Mouse (Mus musculus): ENCODE measurements at regions not wholly inside any gene's neighbourhood (a gene's known extent, or its start where the extent isn't known, plus 50 kb on each side); places are given as distances from the start of the nearest gene placed in this dataset.

DNA sequence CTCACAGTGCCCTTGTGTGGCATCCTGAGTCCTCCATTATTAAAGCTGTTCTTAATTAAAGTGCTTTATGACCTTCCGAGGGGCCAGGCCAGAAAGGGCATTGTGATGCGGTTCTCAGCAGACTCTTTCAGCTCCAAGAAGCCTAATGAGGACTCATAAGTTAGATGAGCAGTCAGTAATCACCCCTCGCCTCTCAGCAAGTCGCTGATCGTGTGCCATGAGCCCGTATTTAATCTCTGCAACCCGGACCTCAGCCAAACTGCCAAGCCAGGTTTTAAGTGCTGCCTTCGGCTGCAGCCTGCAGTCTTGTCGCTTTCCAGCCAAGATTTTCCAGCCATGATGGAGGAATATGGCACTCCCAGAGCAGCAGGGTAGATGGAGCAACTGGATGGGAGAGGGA is 56.1 kb upstream of the Rbfox1 start:
- DNase-seq = no peak

DNA sequence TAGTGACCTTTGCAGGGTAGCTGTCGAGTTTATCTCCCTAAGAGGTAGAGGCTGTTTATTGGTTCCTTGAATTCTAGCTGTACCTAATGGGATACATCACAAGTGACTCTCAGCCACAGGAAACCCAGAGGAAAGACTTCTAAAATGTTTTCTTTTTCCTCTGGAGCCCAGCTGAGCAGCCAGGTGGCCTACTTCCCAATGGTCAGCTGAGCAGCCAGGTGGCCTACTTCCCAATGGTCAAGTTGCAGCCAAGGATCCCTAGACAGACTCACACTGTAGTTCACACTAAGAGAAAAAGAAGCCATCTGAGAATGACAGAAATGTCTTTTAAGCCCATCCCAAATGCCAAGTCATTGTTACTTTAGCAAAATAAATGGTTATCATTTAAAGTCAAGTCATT is 61.8 kb upstream of the Rbfox1 start:
- DNase-seq = no peak

GRCm38 (mm10) chr16:5817166-5817565 is 68.0 kb upstream of the Rbfox1 start:
- no peak for DNase-seq

DNA sequence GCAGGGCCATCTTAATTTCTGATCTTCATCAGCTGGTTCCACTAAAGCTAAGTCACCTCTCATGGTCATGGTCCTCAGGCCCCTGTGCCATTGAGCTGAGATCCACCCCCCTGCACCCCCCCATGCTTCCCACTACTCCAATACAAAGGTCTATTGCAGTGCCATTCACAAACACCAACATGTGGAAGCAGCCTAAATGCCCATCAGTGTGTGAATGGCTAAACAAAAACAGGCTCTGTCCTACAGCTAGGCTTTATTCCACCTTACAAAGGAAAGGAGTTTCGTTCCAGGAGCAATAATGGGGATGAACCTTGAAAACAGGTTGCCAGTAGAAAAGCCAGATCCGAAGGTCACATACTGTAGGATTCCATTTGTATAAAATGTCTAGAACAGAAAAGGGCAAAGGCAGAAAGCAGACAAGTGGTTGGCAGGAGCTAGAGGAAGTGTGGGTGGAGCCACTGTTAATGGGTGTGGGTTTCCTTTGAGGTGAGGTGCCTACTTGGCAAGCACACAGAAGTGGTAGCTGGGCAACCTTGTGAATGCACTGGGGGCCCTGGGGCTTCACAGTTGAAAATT is 72.8 kb upstream of the Rbfox1 start:
- no peak for DNase-seq

DNA sequence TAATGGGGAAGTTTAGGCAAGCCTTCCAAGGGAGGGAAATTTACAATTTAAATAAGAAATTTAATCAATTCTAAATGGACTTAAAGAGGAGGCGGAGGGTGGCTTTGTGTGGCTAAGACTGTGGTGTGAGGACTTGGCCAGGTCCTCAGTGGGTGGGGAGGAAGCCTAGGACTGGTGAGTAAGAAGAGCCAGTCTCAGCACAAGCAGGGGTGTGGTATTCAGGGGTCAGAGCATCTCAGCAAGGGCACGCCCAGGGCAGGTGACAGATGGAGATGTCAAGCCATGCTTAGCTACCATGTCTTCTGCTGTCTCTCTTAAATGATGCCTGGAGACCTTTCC is 73.5 kb upstream of the Rbfox1 start:
- DNase-seq = no peak

GRCm38 (mm10) chr16:5810986-5811653 is 74.0 kb upstream of the Rbfox1 start:
- no peak for DNase-seq

GRCm38 (mm10) chr16:5798188-5798587 is 87.0 kb upstream of the Rbfox1 start:
- no peak for DNase-seq

DNA sequence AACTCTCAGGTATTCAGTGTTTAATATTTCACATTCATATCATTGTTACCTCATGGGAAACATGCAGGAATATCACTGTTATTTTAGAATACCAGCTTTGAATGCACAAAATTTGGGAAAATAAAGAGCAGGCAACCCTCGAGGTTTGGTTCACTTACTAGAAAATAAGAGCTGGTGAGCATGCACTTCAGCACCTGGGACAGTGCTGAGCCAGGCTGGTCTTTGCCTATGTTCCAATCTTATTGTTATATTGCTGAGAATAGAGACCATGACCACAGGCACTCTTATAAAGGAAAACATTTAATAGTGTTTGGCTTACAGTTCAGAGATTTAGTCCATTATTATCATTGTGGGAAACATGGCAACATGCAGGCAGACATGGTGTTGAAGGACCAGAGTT is 92.9 kb upstream of the Rbfox1 start:
- DNase-seq = no peak

DNA sequence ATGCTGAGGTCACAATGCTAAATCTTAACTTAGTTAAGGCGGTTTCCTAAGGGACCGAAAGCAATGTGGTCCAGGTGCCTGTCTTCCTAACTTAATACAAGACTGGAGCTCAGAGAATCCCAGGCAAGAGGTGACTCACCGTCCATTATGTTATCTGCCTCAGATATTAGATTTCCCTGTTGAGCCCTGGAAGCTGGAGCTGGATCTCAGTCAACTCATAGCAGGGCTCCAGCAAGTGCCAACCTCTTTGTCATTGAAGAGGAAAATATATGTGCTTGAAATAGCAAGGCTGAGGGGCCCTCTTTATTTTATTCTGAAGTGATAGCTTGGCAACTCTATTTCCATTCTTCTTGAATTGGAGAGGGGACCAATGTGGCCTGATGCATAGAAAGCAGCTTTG is 95.0 kb upstream of the Rbfox1 start:
- DNase-seq = no peak

- no peak for DNase-seq
Observed at GRCm38 (mm10) chr16:5787206-5787605, 97.9 kb upstream of the Rbfox1 start.

DNA sequence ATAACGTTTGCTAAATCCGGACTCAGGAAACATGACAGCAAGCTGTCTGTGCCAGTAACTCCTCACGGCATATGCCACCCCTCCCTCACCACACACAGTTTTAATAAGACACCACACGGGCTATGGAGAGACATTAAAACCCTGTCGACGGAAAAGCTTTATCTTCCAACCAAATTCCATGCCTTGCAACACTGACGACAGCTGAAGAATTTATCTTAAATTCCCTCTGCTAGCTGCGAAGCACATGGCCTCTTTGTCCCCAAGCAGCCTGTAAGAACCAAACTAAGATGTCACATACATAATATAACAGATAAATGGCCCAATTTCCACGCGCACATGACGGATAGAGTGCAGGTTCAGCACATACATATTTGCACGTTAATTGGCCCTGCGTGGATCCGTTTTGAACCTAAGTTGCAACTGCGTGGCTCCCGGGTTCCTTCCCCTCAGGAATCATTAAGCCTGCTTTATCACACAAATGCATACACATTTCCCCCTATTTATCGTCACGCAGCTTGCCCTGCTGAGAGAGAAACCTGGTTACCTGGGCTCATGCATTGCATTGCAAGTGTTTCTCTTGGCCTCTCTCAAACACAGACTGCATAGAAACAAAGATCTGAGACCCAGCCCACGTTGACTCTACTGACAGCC is 118.3 kb upstream of the Rbfox1 start:
- DNase-seq = no peak

DNA sequence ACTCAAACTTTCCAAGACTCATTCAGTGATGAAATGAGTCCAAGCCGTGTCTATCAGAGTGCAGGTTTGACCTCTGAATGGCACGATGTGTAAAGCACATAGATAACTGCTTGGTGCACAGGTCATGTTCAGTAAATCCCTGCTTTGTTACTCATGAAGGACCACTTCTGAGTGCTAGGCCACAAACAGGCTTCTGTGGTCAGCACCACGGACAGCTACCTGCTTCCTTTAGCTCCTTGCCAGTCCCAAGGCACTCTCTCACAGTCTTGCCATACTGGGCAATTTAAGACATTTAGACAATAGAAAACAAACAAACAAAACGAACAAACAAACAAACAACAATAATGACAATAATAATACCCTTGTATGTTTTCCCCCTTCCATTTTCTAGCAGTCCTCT is 120.0 kb upstream of the Rbfox1 start:
- DNase-seq = no peak

DNA sequence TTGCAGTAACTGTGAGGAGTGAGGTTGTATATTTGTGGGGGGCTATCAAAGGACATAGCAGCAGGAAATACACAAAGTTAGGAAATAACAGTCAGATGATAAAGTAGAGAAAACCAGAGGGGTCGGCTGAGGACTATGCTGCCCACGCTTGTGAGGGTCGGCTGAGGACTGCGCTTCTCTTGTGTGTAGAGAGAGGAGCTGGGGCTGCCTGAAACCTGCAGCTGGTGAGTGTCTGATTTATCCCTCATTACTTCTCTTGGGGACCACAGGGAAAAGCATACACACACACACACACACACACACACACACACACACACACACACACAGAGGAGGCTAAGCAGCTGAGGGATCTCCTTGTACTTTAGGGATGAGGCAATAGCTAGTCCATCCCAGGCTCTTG is 124.3 kb upstream of the Rbfox1 start:
- no peak for DNase-seq

DNA sequence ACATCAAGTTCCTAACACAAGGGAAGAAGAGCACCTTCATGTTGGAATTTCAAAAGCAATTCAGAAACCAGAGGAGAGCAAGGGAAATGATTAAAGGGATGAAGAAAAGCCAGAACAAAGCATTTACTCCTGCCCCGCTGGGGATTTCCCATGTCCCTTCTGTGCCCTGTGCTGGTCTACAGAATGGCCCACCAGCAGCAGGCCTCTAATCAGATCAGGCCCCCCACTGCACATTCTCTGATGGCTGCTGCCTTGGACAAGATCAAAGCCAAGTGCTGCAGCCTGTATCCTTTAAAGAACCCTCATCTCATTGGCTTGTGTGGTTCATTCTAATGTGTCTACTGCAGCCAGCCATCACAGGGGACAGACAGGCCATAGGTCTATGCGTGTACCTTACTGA is 126.1 kb upstream of the Rbfox1 start:
- no peak for DNase-seq

- DNase-seq = no peak
Observed at GRCm38 (mm10) chr16:5742716-5743507, 142.2 kb upstream of the Rbfox1 start.

DNA sequence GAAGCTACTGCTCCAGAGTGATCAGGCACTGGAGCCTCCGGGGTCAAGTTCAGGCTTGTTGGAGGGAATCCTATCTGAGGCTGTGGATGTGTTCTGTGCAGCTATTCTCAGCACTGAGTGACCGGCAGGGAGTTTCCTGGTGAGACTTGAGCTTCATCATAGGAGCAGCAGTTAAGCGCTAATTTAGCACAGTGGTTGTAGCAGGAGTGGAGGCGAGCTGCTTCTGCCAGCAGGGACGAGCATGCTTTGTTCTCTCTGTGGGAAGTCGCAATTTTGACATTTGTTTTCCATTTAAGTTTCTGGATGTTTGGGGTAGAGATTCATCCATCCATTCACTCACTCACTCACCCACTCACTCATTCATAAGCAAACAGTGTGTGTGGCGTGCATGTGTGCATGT is 144.4 kb upstream of the Rbfox1 start:
- DNase-seq = no peak

DNA sequence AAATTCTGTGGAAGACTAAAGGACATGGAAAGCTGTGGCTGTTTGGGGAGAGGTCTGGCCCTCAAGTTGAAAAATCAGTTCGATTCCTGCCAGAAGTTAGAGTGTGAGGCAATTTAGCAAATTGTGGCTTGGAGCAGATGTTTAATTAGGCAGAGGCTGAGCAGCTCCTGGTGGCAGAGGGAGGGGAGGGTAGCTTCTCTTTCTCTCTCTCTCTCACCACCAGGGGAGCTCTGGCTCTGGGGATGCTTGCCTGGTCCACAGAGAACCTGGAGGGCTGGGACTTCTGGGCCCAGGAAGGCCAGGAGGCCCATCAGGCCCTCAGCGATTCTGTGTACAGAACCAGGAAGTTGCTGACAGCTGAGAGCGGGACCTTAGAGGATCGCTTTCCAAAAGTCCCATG is 151.5 kb upstream of the Rbfox1 start:
- no peak for DNase-seq

DNA sequence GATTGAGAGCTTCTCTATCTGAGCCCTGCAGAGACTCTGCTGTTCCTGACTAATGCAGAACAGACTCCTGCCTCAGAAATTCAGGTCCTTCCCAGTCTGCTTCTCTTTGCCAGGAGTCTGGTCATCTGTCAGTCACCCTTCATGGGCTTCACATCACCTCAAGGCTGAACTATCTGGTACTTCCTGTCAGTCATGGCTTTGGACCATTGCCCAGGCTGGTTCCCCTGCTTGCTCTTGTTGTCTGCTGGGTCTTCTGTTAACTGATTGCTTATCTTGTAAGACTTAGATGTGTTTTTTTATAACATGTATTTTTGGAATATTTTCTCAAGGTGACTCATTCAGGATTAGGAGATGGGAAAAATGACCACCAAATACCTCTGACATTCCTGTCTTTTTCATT is 162.6 kb upstream of the Rbfox1 start:
- no peak for DNase-seq

- DNase-seq = no peak
Observed at GRCm38 (mm10) chr16:5713476-5713875, 171.7 kb upstream of the Rbfox1 start.

GRCm38 (mm10) chr16:5709831-5710230 is 175.3 kb upstream of the Rbfox1 start:
- no peak for DNase-seq

DNA sequence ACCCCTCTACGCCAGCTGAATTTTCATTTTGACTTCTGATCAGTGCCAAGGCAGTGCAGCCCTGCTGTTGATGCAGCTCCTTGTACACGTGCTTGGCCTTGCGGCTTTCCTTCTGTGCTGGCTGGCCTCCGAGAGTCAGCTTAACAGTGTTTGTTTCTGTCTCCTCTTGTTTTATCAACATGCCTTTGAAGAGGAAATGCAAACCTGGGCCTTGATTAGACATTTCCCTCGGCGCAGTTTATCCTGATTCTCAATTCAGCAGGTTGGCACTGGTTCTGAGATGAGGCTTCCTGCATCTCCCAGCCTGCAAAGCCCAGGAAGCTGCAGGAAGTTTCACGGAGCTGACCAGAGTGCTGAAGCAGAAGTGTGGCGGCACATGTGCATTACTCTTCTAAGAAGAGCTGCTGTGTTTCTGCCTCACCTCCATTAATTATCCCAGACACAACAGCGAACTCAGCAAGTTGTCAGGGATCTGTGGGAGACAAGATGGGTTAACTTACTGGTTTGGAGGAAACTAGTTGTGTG is 184.4 kb upstream of the Rbfox1 start:
- no peak for DNase-seq

DNA sequence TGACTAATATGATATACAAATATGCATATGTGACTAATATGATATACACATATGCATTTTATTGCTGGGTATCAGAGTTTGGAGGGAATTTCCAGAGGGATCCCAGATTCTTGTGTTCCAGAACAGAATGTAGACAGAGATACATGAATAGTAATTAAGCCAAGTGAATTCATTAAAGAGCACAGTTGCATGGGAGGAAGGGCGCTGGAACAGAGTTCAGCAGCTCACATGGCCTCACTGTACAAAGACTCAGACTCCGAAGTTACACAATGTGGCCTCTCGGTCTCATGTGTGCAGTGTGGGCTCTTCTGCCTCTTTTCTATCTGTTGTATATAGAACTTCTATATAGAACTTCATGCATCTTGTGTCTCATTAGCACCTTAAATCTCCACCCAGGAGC is 196.8 kb upstream of the Rbfox1 start:
- DNase-seq = no peak

- DNase-seq = no peak
Observed at GRCm38 (mm10) chr16:5673372-5673960, 211.7 kb upstream of the Rbfox1 start.
